Mouse (Mus musculus) spleen, postnatal 10 days (tissue): ENCODE results near the gene Naaa.

Experiments used
- DNase-seq, 2 experiments: peaks; one replicate each; pipeline ENCODE4 v3.0.0; 2021 to 2022; ENCODE audit warnings: low spot score in 2 of 2

The Naaa gene

DNA sequence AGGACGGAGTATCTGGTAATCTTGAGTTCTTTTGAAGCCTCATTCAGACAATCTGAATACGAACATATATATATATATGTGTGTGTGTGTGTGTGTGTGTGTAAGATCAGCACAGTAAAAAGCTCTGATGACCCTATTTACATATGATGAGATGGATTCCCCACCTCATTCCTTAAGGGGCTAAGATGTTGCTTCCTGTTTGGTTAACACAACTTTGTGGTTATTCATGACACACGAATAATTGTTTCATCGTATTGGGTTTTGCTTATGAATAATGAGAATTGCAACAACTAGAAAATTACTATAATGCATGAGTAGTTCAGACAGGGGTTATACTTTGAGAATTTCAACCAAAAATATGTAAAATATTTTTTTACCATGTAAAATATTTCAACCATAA, 62.7 kb downstream of the Naaa start, which contains the start of gene U90926:
Gene U90926 (minus strand): TSS at position 101 of the 400 bp plus-strand sequence.
- DNase-seq: no peak

DNA sequence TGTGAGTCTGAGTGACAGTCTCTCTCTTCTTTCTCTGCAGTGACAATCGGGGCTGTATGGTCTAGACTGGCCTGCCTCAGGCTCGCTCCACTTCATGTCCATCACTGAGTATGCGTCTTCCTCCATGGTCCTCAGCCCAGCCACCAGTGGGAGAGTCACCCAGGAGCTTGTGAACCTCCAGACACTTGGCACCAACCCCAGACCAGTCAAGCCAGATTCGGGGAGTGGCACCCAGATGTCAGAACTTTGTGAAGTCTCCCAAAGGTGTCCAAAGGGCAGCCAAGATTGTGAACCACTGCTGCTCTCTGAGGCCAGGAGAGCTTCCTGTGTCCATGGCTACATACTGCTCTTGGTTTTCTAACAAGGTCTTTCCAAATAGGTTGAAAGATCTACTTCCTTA, 65.7 kb downstream of the Naaa start:
- no peak for DNase-seq

DNA sequence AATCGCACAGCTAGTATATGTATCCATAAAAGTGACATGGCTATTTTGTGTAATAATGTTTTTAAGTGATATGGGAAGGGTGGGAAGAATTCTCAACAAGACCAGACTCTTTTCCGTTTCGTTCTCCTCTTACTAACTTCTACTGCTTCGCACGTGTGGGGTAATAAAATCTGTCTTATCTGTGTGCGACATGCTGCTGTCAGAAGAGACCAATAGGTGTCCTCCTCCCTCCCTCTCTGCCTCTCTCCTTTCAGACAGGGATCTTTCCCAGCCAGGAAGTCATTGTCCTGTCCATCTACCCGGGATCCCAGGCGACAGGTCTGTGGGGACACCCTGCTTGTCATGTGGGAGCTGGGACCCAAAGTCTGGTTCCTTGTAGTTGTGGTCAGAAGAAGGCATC, 67.8 kb downstream of the Naaa start:
- no peak for DNase-seq
